Mouse (Mus musculus): Measurements from ENCODE around the gene Ptpn12.

Ptpn12 gene

GRCm38 (mm10) chr5:21035689-21036480 is 19.8 kb downstream of the Ptpn12 start:
- ChIA-PET POLR2A (interaction anchor here in 2 of 4 experiments (0.6 to 2.1 kb wide), 3 partner anchors 9 to 19 kb away, joined by 3 to 5 read pairs (median 4); partner anchors contain the start of gene Ptpn12 (in 1 of the 2)), CTCF (interaction anchor here in 1 of 4 experiments (0.5 kb wide), 1 partner anchor 1224 kb away, joined by 3 read pairs; no protein-coding TSS in a partner anchor)

GRCm38 (mm10) chr5:21034388-21034966 is 21.2 kb downstream of the Ptpn12 start:
- POLR2A ChIA-PET, result interaction anchor here in 2 of 4 experiments (0.6 to 2.1 kb wide), 5 partner anchors 13 to 21 kb away, joined by 3 to 5 read pairs (median 4); partner anchors contain the start of gene Ptpn12 (in 1 of the 2)

GRCm38 (mm10) chr5:21033382-21034056 is 22.2 kb downstream of the Ptpn12 start:
- CTCF ChIA-PET, result no interaction called here

More at GRCm38 (mm10) chr5:21034388-21034966, 21.2 kb downstream of the Ptpn12 start:
- CTCF ChIA-PET, result no interaction called here

GRCm38 (mm10) chr5:21032626-21033025 is 23.1 kb downstream of the Ptpn12 start:
- POLR2A ChIA-PET, result interaction anchor here in 1 of 4 experiments (1.2 to 1.4 kb wide), 2 partner anchors 12 to 22 kb away, joined by 3 to 4 read pairs; no protein-coding TSS in a partner anchor
- CTCF ChIA-PET, result interaction anchor here in 1 of 4 experiments (0.7 kb wide), 1 partner anchor 198 kb away, joined by 3 read pairs; no protein-coding TSS in a partner anchor

More at GRCm38 (mm10) chr5:21033382-21034056, 22.2 kb downstream of the Ptpn12 start:
- POLR2A ChIA-PET, result interaction anchor here in 1 of 4 experiments (1.2 to 1.4 kb wide), 2 partner anchors 11 to 22 kb away, joined by 3 to 4 read pairs; no protein-coding TSS in a partner anchor

- POLR2A ChIA-PET, result interaction anchor here in 1 of 4 experiments (1.5 kb wide), 1 partner anchor 11 kb away, joined by 4 read pairs; no protein-coding TSS in a partner anchor
- CTCF ChIA-PET, result no interaction called here
Measured at GRCm38 (mm10) chr5:21030226-21030625, 25.5 kb downstream of the Ptpn12 start.

- POLR2A ChIA-PET, result interaction anchor here in 3 of 4 experiments (0.5 to 1.5 kb wide), 5 partner anchors 41 to 957 kb away, joined by 3 to 7 read pairs (median 3); no protein-coding TSS in a partner anchor
- CTCF ChIA-PET, result interaction anchor here in 1 of 4 experiments (1.4 kb wide), 1 partner anchor 14 kb away, joined by 4 read pairs; no protein-coding TSS in a partner anchor
Measured at GRCm38 (mm10) chr5:21017075-21017474, 38.6 kb downstream of the Ptpn12 start.

GRCm38 (mm10) chr5:21010908-21011307 is 44.8 kb downstream of the Ptpn12 start:
- CTCF ChIA-PET, result interaction anchor here in 1 of 4 experiments (1.4 kb wide), 1 partner anchor 42 kb away, joined by 3 read pairs; no protein-coding TSS in a partner anchor
- POLR2A ChIA-PET, result interaction anchor here in 2 of 4 experiments (0.6 kb wide), 2 partner anchors 47 to 346 kb away, joined by 4 to 9 read pairs; no protein-coding TSS in a partner anchor

- POLR2A ChIA-PET, result no interaction called here
- CTCF ChIA-PET, result interaction anchor here in 1 of 4 experiments (1.5 kb wide), 1 partner anchor 14 kb away, joined by 4 read pairs; no protein-coding TSS in a partner anchor
Measured at GRCm38 (mm10) chr5:21002723-21003122, 53.0 kb downstream of the Ptpn12 start.

- CTCF ChIA-PET, result interaction anchor here in 1 of 4 experiments (0.6 kb wide), 1 partner anchor 21 kb away, joined by 3 read pairs; no protein-coding TSS in a partner anchor
- POLR2A ChIA-PET, result no interaction called here
Measured at GRCm38 (mm10) chr5:21001622-21002315, 53.9 kb downstream of the Ptpn12 start.

GRCm38 (mm10) chr5:20998427-20998826 is 57.3 kb downstream of the Ptpn12 start:
- CTCF ChIA-PET, result no interaction called here
- POLR2A ChIA-PET, result interaction anchor here in 1 of 4 experiments (1.1 kb wide), 1 partner anchor 9 kb away, joined by 4 read pairs; no protein-coding TSS in a partner anchor

- ChIA-PET POLR2A (interaction anchor here in 2 of 4 experiments (0.6 to 1.1 kb wide), 2 partner anchors 10 to 56 kb away, joined by 3 to 4 read pairs; no protein-coding TSS in a partner anchor), CTCF (interaction anchor here in 1 of 4 experiments (0.6 kb wide), 1 partner anchor 17 kb away, joined by 4 read pairs; no protein-coding TSS in a partner anchor)
Measured at GRCm38 (mm10) chr5:20997555-20997954, 58.2 kb downstream of the Ptpn12 start.

- POLR2A ChIA-PET, result no interaction called here
Measured at GRCm38 (mm10) chr5:20990062-20990809, 65.5 kb downstream of the Ptpn12 start.

GRCm38 (mm10) chr5:20986271-20986670 is 69.4 kb downstream of the Ptpn12 start:
- ChIA-PET POLR2A (interaction anchor here in 1 of 4 experiments (0.7 kb wide), 1 partner anchor 367 kb away, joined by 3 read pairs; no protein-coding TSS in a partner anchor), CTCF (no interaction called here)

More at GRCm38 (mm10) chr5:20990062-20990809, 65.5 kb downstream of the Ptpn12 start:
- CTCF ChIA-PET, result no interaction called here

GRCm38 (mm10) chr5:20983505-20983904 is 72.2 kb downstream of the Ptpn12 start:
- ChIA-PET CTCF (interaction anchor here in 1 of 4 experiments (0.7 kb wide), 1 partner anchor 1088 kb away, joined by 3 read pairs; no protein-coding TSS in a partner anchor), POLR2A (interaction anchor here in 2 of 4 experiments (0.8 to 2.2 kb wide), 3 partner anchors 9 to 70 kb away, joined by 3 to 11 read pairs (median 4); no protein-coding TSS in a partner anchor)

- ChIA-PET POLR2A (interaction anchor here (0.6 to 4.3 kb wide), 21 partner anchors 9 to 159 kb away, joined by 3 to 21 read pairs (median 4); no protein-coding TSS in a partner anchor), CTCF (interaction anchor here in 3 of 4 experiments (0.6 to 1.2 kb wide), 4 partner anchors 23 to 820 kb away, joined by 3 to 4 read pairs (median 4); no protein-coding TSS in a partner anchor)
Measured at GRCm38 (mm10) chr5:20974690-20975089, 81.0 kb downstream of the Ptpn12 start.

GRCm38 (mm10) chr5:20973999-20974398 is 81.7 kb downstream of the Ptpn12 start:
- ChIA-PET CTCF (interaction anchor here in 3 of 4 experiments (0.6 to 1.2 kb wide), 3 partner anchors 22 to 819 kb away, joined by 3 to 4 read pairs (median 4); no protein-coding TSS in a partner anchor), POLR2A (interaction anchor here (0.6 to 4.3 kb wide), 21 partner anchors 8 to 159 kb away, joined by 3 to 21 read pairs (median 5); no protein-coding TSS in a partner anchor)

Data from embryonic stem cell, embryonic (primary cell).